Mouse (Mus musculus) ES-Bruce4 (cell line): ENCODE results near the gene Coa5.

Experiments
- CTCF ChIP-seq: IDR thresholded peaks from one replicate; pipeline ENCODE4 v1.8.1; 2011; ENCODE audit warnings: low read depth, low read length
- EP300 ChIP-seq: IDR thresholded peaks from 2 replicates; pipeline ENCODE4 v1.6.1; 2011; ENCODE audit warnings: low read depth, low read length; ENCODE audit not compliant: insufficient read depth
- POLR2A ChIP-seq: IDR thresholded peaks from one replicate; pipeline ENCODE4 v1.8.1; 2011; ENCODE audit warnings: low read length; ENCODE audit not compliant: insufficient read depth

- TF ChIP-seq CTCF (no peak), EP300 (no peak), POLR2A (no peak)
Measured at GRCm38 (mm10) chr1:37368768-37369385, 61.0 kb downstream of the Coa5 start.
